Mouse (Mus musculus): ENCODE results near the gene Ubox5. TPM values are rescaled to one million over a fixed set of nuclear protein-coding genes. Genes with fewer than 3 reads are reported as not detected.
"Not testable (repeated sequence)": the region's sequence is repeated elsewhere in the genome, so short reads cannot be mapped to it uniquely, and the experiment has no call there.

Gene Ubox5
- polyA plus RNA-seq, 1 experiment from 2014 or later: 17.3 TPM

DNA sequence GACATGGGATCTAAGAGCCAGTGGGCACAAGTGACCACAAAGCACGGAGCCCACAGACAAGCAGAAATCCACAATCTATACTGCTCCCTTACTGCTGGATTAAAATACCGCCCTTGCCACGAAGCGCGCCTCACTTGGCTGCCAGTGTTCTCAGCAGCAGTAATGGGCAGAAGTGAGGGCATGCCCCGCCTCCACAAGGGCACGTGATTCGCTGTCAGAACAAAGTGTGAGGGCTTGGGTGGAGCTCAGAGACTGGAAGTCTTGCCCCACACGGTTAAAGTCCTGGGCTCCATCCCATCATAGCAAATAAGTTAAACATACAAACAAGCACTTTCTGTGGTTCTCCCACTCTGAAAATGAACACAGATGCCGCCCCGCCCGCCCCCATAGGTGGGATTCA lies 52.2 kb downstream of the Ubox5 start:
- Histone ChIP-seq H3K4me1 (replicated peaks; ENCODE audit: control insufficient read depth, insufficient read depth, low read length) (peaks cover 19% of the 10 kb centered on the region), H3K4me3 (ENCODE audit: low read depth, low read length) (no peak overlapping the region), H3K9me3 (ENCODE audit: control insufficient read depth, low read length) (no peaks in the 10 kb centered on the region), H3K27ac (ENCODE audit: low read depth, low read length) (no peak overlapping the region), H3K36me3 (ENCODE audit: control insufficient read depth, insufficient read depth, low read length) (no peaks in the 10 kb centered on the region), H3K27me3 (ENCODE audit: control insufficient read depth, insufficient read depth, low read length) (peaks cover 78% of the 10 kb centered on the region), H3K9ac (ENCODE audit: low read depth, low read length) (no peak overlapping the region), H3K4me2 (replicated peaks; ENCODE audit: low read depth, low read length) (no peak overlapping the region)
- ATAC-seq (ENCODE audit: low FRiP score): peak; percentile 33; the same call in 1 of the 2 replicates
- peak; percentile 48 for DNase-seq (ENCODE audit: low spot score)
- 4% methylated on average over 12 of the region's 12 CpGs for WGBS

DNA sequence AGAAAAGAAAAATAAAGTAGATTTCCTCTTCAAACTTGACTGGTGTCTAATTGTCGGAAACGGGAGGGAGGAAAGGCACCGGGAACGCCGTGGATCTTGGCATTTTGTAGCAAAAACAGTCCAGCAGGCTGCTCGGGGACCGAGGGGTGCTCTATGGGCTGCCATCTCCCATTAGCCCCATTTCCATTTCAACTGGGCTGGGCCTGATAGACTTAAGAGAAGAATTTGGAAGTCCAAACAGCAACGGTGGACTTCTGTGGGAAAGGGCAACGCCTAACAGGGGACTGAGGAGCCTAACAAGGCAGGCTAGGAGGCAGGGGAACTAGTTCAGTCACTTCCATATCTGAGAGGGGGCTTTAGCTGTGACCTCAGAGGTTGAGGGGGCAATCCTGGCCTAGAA lies 52.8 kb downstream of the Ubox5 start:
- ATAC-seq (ENCODE audit: low FRiP score) (no peak), DNase-seq (ENCODE audit: low spot score) (peak; percentile 51)
- H3K36me3 ChIP-seq (ENCODE audit: control insufficient read depth, insufficient read depth, low read length): no peaks in the 10 kb centered on the region
- no peak overlapping the region; the same call in 1 of the 2 replicates for H3K4me2 ChIP-seq (replicated peaks; ENCODE audit: low read depth, low read length)
- H3K27me3 ChIP-seq (ENCODE audit: control insufficient read depth, insufficient read depth, low read length): peaks cover 72% of the 10 kb centered on the region
- H3K4me1 ChIP-seq (replicated peaks; ENCODE audit: control insufficient read depth, insufficient read depth, low read length): peaks cover 19% of the 10 kb centered on the region
- H3K9me3 ChIP-seq (ENCODE audit: control insufficient read depth, low read length): no peaks in the 10 kb centered on the region
- no peak overlapping the region; the same call in 1 of the 2 replicates for H3K4me3 ChIP-seq (ENCODE audit: low read depth, low read length)
- 2% methylated on average over 9 of the region's 9 CpGs for WGBS
- H3K9ac ChIP-seq (ENCODE audit: low read depth, low read length): no peak overlapping the region
- H3K27ac ChIP-seq (ENCODE audit: low read depth, low read length): no peak overlapping the region

DNA sequence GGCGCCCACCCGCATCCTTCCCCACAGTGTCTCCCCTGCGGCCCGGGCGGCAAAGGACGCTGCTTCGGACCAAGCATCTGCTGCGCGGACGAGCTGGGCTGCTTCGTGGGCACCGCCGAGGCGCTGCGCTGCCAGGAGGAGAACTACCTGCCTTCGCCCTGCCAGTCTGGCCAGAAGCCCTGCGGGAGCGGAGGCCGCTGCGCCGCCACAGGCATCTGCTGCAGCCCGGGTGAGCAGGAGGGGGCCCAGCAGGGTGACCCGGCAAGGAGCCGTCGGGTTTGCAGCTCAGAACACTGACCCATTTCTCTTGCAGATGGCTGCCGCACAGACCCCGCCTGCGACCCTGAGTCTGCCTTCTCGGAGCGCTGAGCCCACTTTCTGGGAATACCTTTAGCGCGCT lies 53.3 kb downstream of the Ubox5 start:
- H3K4me3 ChIP-seq (ENCODE audit: low read depth, low read length): peak overlapping the region; percentile 21; the same call in 1 of the 2 replicates
- ATAC-seq (ENCODE audit: low FRiP score); H3K9me3 ChIP-seq (ENCODE audit: control insufficient read depth, low read length); H3K27ac ChIP-seq (ENCODE audit: low read depth, low read length); H3K9ac ChIP-seq (ENCODE audit: low read depth, low read length); H3K36me3 ChIP-seq (ENCODE audit: control insufficient read depth, insufficient read depth, low read length): not testable (repeated sequence)
- 2% methylated on average over 20 of the region's 32 CpGs for WGBS
- peak overlapping the region; percentile 23 for H3K4me2 ChIP-seq (replicated peaks; ENCODE audit: low read depth, low read length)
- H3K4me1 ChIP-seq (replicated peaks; ENCODE audit: control insufficient read depth, insufficient read depth, low read length): peaks cover 19% of the 10 kb centered on the region
- H3K27me3 ChIP-seq (ENCODE audit: control insufficient read depth, insufficient read depth, low read length): peaks cover 68% of the 10 kb centered on the region
- peak; percentile 28 for DNase-seq (ENCODE audit: low spot score)

DNA sequence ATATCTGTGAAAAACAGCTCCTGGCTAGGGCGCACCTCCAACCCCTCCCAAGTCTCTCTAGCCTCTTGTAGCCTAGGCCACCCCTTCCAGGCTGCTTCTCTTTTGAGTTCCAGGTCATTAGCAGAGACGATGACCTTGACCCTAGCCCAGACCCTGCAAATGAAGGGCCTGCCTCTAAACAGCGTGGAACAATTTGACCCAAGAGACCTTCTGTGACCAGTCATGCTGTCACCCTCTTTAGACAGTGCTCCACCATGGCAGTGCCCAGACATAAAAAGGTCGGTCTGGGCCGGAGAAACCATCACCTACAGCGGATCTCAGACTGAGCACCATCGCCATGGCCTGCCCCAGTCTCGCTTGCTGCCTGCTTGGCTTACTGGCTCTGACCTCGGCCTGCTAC lies 54.0 kb downstream of the Ubox5 start, which contains the start of gene Oxt:
TSS of gene Oxt (plus strand) at position 301 of the 400 bp plus-strand sequence.
- Histone ChIP-seq H3K9me3 (ENCODE audit: control insufficient read depth, low read length) (no peaks in the 10 kb centered on the region), H3K4me1 (replicated peaks; ENCODE audit: control insufficient read depth, insufficient read depth, low read length) (peaks cover 17% of the 10 kb centered on the region), H3K27me3 (ENCODE audit: control insufficient read depth, insufficient read depth, low read length) (peaks cover 61% of the 10 kb centered on the region), H3K4me3 (ENCODE audit: low read depth, low read length) (peak within 1 kb of the TSS; percentile 21; the same call in 1 of the 2 replicates), H3K4me2 (replicated peaks; ENCODE audit: low read depth, low read length) (peak within 1 kb of the TSS; percentile 23), H3K27ac (ENCODE audit: low read depth, low read length) (no peak within 1 kb of the TSS), H3K9ac (ENCODE audit: low read depth, low read length) (no peak within 1 kb of the TSS), H3K36me3 (ENCODE audit: control insufficient read depth, insufficient read depth, low read length) (no peaks in the 10 kb centered on the region)
- DNase-seq (ENCODE audit: low spot score) (peak; percentile 15), ATAC-seq (ENCODE audit: low FRiP score) (no peak)
- WGBS: 40% methylated on average over 9 of the region's 9 CpGs

DNA sequence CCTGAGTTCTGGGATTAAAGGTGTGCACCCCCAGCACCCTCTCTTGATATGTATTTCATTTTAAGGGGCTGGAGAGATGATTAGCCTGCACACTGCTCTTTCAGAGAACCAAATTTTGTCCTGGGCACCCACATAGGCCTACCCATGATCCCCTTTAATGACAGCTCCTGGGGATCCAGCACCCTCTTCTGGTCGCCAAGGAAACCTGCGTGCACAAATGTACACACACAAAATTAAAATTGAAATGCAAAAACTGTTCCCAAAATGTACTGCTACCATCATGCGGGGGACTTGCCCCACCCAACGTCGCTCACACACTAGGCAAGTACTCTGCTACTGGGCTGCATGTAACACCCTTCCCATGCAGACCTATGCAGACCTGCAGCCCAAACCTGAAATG lies 54.9 kb downstream of the Ubox5 start:
- Histone ChIP-seq H3K4me2 (replicated peaks; ENCODE audit: low read depth, low read length) (no peak overlapping the region), H3K4me3 (ENCODE audit: low read depth, low read length) (no peak overlapping the region), H3K9ac (ENCODE audit: low read depth, low read length) (no peak overlapping the region), H3K27me3 (ENCODE audit: control insufficient read depth, insufficient read depth, low read length) (peaks cover 52% of the 10 kb centered on the region), H3K27ac (ENCODE audit: low read depth, low read length) (no peak overlapping the region), H3K9me3 (ENCODE audit: control insufficient read depth, low read length) (no peaks in the 10 kb centered on the region), H3K4me1 (replicated peaks; ENCODE audit: control insufficient read depth, insufficient read depth, low read length) (peaks cover 14% of the 10 kb centered on the region), H3K36me3 (ENCODE audit: control insufficient read depth, insufficient read depth, low read length) (no peaks in the 10 kb centered on the region)
- no peak for ATAC-seq (ENCODE audit: low FRiP score)
- WGBS: 82% methylated on average over 5 of the region's 5 CpGs
- no peak for DNase-seq (ENCODE audit: low spot score)

DNA sequence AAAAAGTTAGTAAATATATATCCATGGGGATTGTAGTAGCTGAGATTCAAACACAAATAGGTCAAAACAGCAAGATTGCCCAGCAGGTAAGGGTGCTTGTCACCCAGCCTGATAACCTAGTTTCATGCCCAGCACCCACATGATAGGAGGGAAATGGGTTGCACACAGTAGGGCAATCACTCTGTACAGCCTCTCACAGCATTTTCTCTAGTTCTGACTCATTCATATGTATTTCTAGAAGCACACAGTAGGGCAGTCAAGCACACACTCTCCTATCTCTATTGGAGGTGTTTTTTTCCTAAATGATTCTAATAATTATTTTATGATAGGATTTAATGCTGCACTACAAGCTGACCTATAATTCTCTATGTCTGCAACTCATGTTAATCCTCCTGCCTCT lies 59.9 kb downstream of the Ubox5 start:
- DNase-seq (ENCODE audit: low spot score): no peak
- Histone ChIP-seq H3K9me3 (ENCODE audit: control insufficient read depth, low read length) (no peaks in the 10 kb centered on the region), H3K4me3 (ENCODE audit: low read depth, low read length) (no peak overlapping the region), H3K36me3 (ENCODE audit: control insufficient read depth, insufficient read depth, low read length) (no peaks in the 10 kb centered on the region), H3K27ac (ENCODE audit: low read depth, low read length) (no peak overlapping the region), H3K9ac (ENCODE audit: low read depth, low read length) (no peak overlapping the region), H3K4me1 (replicated peaks; ENCODE audit: control insufficient read depth, insufficient read depth, low read length) (no peaks in the 10 kb centered on the region), H3K4me2 (replicated peaks; ENCODE audit: low read depth, low read length) (no peak overlapping the region), H3K27me3 (ENCODE audit: control insufficient read depth, insufficient read depth, low read length) (peaks cover 1% of the 10 kb centered on the region)
- ATAC-seq (ENCODE audit: low FRiP score): no peak

DNA sequence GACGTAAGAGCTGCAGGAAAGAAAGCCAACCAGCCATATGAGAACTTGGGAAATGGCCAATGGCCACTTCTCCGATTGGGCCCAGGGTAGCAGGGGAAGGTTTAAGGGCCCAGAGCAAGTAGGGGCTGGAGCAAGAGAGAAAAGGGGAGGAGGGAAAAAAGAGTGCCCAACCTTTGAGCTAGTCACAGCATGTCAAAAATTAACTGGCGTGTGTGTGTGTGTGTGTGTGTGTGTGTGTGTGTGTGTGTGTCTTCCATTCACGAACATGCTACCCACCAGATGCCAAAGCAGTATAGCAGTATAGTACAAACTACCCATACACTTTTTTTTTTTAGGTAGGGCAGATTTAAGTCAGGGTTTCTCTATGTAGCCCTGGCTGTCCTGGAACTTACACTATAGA lies 60.9 kb downstream of the Ubox5 start:
- no peak overlapping the region for H3K4me3 ChIP-seq (ENCODE audit: low read depth, low read length)
- WGBS: 81% methylated on average over 4 of the region's 4 CpGs
- H3K36me3 ChIP-seq (ENCODE audit: control insufficient read depth, insufficient read depth, low read length): no peaks in the 10 kb centered on the region
- H3K4me2 ChIP-seq (replicated peaks; ENCODE audit: low read depth, low read length): no peak overlapping the region
- H3K9ac ChIP-seq (ENCODE audit: low read depth, low read length): no peak overlapping the region
- H3K4me1 ChIP-seq (replicated peaks; ENCODE audit: control insufficient read depth, insufficient read depth, low read length): 0 out of 2 replicates have a peak, but pooled peaks cover 3% of the 10 kb centered on the region
- no peaks in the 10 kb centered on the region for H3K9me3 ChIP-seq (ENCODE audit: control insufficient read depth, low read length)
- no peaks in the 10 kb centered on the region for H3K27me3 ChIP-seq (ENCODE audit: control insufficient read depth, insufficient read depth, low read length)
- no peak for ATAC-seq (ENCODE audit: low FRiP score)
- H3K27ac ChIP-seq (ENCODE audit: low read depth, low read length): no peak overlapping the region
- DNase-seq (ENCODE audit: low spot score): no peak

DNA sequence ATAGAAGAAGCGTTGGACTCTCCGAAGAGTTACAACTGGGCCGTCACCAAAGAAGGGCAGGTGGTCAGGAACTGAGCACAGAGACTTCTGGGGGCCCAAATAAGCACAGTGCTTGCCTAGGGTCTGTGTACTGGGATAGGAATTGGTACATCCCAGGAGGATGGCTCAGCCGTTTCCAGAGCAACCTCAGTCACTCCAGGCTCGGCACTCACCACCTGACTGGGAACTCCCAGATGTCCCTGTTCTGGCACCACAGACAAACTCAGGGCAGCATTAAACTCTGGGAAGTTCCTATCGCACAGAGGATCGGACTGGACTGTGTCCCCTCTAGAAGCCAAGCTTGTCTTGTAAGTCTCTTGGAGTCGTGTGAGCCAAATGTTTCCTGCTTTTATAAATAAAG lies 64.9 kb downstream of the Ubox5 start:
- Histone ChIP-seq H3K27me3 (ENCODE audit: control insufficient read depth, insufficient read depth, low read length) (no peaks in the 10 kb centered on the region), H3K36me3 (ENCODE audit: control insufficient read depth, insufficient read depth, low read length) (no peaks in the 10 kb centered on the region), H3K9me3 (ENCODE audit: control insufficient read depth, low read length) (no peaks in the 10 kb centered on the region), H3K27ac (ENCODE audit: low read depth, low read length) (no peak overlapping the region), H3K4me2 (replicated peaks; ENCODE audit: low read depth, low read length) (peak overlapping the region; percentile 88; the same call in 1 of the 2 replicates), H3K9ac (ENCODE audit: low read depth, low read length) (no peak overlapping the region), H3K4me3 (ENCODE audit: low read depth, low read length) (no peak overlapping the region), H3K4me1 (replicated peaks; ENCODE audit: control insufficient read depth, insufficient read depth, low read length) (0 out of 2 replicates have a peak, but pooled peaks cover 3% of the 10 kb centered on the region)
- ATAC-seq (ENCODE audit: low FRiP score): no peak
- DNase-seq (ENCODE audit: low spot score): no peak
- 81% methylated on average over 8 of the region's 8 CpGs for WGBS

DNA sequence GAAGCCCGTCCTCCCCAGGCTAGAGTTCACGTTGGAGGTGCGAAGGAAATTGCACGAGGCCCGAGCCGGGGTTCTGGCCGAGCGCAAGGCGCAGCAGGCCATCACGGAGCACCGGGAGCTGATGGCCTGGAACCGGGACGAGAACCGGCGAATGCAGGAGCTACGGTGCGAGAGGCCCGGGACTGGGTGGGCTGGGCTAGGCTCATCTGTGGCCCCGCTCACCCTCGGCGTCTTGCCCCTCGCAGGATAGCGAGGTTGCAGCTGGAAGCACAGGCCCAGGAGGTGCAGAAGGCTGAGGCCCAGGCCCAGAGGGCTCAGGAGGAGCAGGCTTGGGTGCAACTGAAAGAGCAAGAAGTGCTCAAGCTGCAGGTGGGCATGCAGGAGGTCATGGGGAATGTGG lies 65.8 kb downstream of the Ubox5 start:
- WGBS: 2% methylated on average over 22 of the region's 23 CpGs
- Histone ChIP-seq H3K4me1 (replicated peaks; ENCODE audit: control insufficient read depth, insufficient read depth, low read length) (0 out of 2 replicates have a peak, but pooled peaks cover 3% of the 10 kb centered on the region), H3K36me3 (ENCODE audit: control insufficient read depth, insufficient read depth, low read length) (no peaks in the 10 kb centered on the region), H3K9me3 (ENCODE audit: control insufficient read depth, low read length) (no peaks in the 10 kb centered on the region), H3K9ac (ENCODE audit: low read depth, low read length) (peak overlapping the region; percentile 85), H3K27ac (ENCODE audit: low read depth, low read length) (no peak overlapping the region), H3K4me3 (ENCODE audit: low read depth, low read length) (peak overlapping the region; percentile 89), H3K27me3 (ENCODE audit: control insufficient read depth, insufficient read depth, low read length) (no peaks in the 10 kb centered on the region), H3K4me2 (replicated peaks; ENCODE audit: low read depth, low read length) (peak overlapping the region; percentile 88)
- ATAC-seq (ENCODE audit: low FRiP score) (peak; percentile 51; the same call in 1 of the 2 replicates), DNase-seq (ENCODE audit: low spot score) (no peak)

Measured in hindbrain, embryonic 11.5 days (tissue).